Mouse (Mus musculus): ENCODE measurements at regions not wholly inside any gene's neighbourhood (a gene's known extent, or its start where the extent isn't known, plus 50 kb on each side); places are given as distances from the start of the nearest gene placed in this dataset.

- no peak for TF ChIP-seq ZNF384 (IDR thresholded peaks at IDR 0.05; ENCODE audit: low read depth, low read length)
- TF ChIP-seq HCFC1 (IDR thresholded peaks at IDR 0.05; ENCODE audit: borderline replicate concordance, insufficient read depth, low read length) = no peak
- TF ChIP-seq ZC3H11A (IDR thresholded peaks at IDR 0.05; ENCODE audit: borderline replicate concordance, low read depth, low read length) = no peak
- TF ChIP-seq MAFK (IDR thresholded peaks at IDR 0.05; ENCODE audit: insufficient read depth, low read depth, low read length) = no peak
- no peak for TF ChIP-seq CHD2 (IDR thresholded peaks at IDR 0.05; ENCODE audit: low read depth, low read length)
Measured at GRCm38 (mm10) chr4:114682955-114683354, 138.6 kb upstream of the Gm12830 start.

All from ES-E14 (cell line).